Comparison of ENCODE assay signal across 8 mouse cellular contexts in genomic region chr10:126905086-126905485, GRCm38 (mm10). TPM values are rescaled to one million over a fixed set of nuclear protein-coding genes. Genes with fewer than 3 reads are reported as not detected.
DNase-seq lines count a peak whose midpoint lies in the region; ATAC-seq and TF ChIP-seq lines count a peak whose summit lies in the region.

No protein-coding gene starts in this region.

- TF ChIP-seq RAD21 in CH12.LX (IDR thresholded peaks at IDR 0.05; ENCODE audit: low read depth, low read length), result no peak

- TF ChIP-seq CTCF in CH12.LX (conservative IDR thresholded peaks at IDR 0.05 in 1 of 2, IDR thresholded peaks at IDR 0.05 in 1 of 2; ENCODE audit: low read depth in 2 of 2, low read length in 2 of 2), result peak; percentile 48 to 63

- no peak for DNase-seq in heart, embryonic 10.5 days (ENCODE audit: low spot score)
- DNase-seq in heart, postnatal 14 days, result no peak
- DNase-seq in CH12.LX (ENCODE audit: extremely low read depth), result no peak
- no peak for DNase-seq in liver, embryonic 11.5 days (ENCODE audit: low spot score)
- no peak for DNase-seq in c-Kit-positive CD71-positive TER-119-positive erythroid progenitor cells, embryonic 14.5 days (ENCODE audit: low spot score)
- no peak for DNase-seq in MN1 (ENCODE audit: low spot score)

- peak overlapping the region; percentile 91 for H3K27ac ChIP-seq in heart, embryonic 10.5 days
- no peak overlapping the region for H3K27ac ChIP-seq in CH12.LX (ENCODE audit: insufficient read depth, low read depth)
- H3K27ac ChIP-seq in forebrain, embryonic 13.5 days, result peak overlapping the region; percentile 58; the same call in 1 of the 2 replicates
- H3K27ac ChIP-seq in liver, embryonic 11.5 days (ENCODE audit: low read depth, low read length), result peak overlapping the region; percentile 60; the same call in 1 of the 2 replicates

- TF ChIP-seq EP300 in CH12.LX (IDR thresholded peaks at IDR 0.05; ENCODE audit: low read length), result no peak

- no peaks in the 10 kb centered on the region for H3K79me2 ChIP-seq in CH12.LX (replicated peaks; ENCODE audit: control insufficient read depth, extremely low read depth, insufficient read depth, poor library complexity, severe bottlenecking)

- peak overlapping the region; percentile 63 for H3K4me3 ChIP-seq in heart, embryonic 10.5 days
- peak overlapping the region; percentile 67 to 82 (median 70) for H3K4me3 ChIP-seq in CH12.LX (replicated peaks in 1 of 3; ENCODE audit: low read depth in 2 of 3, low read length in 2 of 3, poor library complexity in 1 of 3)
- peak overlapping the region; percentile 40 for H3K4me3 ChIP-seq in forebrain, embryonic 13.5 days
- peak overlapping the region; percentile 58 for H3K4me3 ChIP-seq in liver, embryonic 11.5 days (ENCODE audit: low read depth, low read length)

- peak overlapping the region; percentile 8 for H3K4me2 ChIP-seq in CH12.LX (ENCODE audit: insufficient read depth, low read depth, poor library complexity, severe bottlenecking)
- H3K4me2 ChIP-seq in forebrain, embryonic 13.5 days, result peak overlapping the region; percentile 70
- peak overlapping the region; percentile 72 for H3K4me2 ChIP-seq in liver, embryonic 11.5 days

- TF ChIP-seq POLR2A in CH12.LX (IDR thresholded peaks at IDR 0.05; ENCODE audit: low read depth, low read length), result no peak

- 59% methylated on average over 8 of the region's 8 CpGs for WGBS in heart, embryonic 10.5 days
- WGBS in forebrain, embryonic 13.5 days, result 75% methylated on average over 8 of the region's 8 CpGs
- WGBS in liver, embryonic 11.5 days, result 64% methylated on average over 8 of the region's 8 CpGs

- no peaks in the 10 kb centered on the region for H3K36me3 ChIP-seq in heart, embryonic 10.5 days
- no peaks in the 10 kb centered on the region for H3K36me3 ChIP-seq in CH12.LX (replicated peaks in 1 of 2; ENCODE audit: control insufficient read depth in 1 of 2, insufficient read depth in 1 of 2, low read length in 1 of 2)
- H3K36me3 ChIP-seq in forebrain, embryonic 13.5 days (ENCODE audit: poor library complexity, severe bottlenecking), result no peaks in the 10 kb centered on the region
- H3K36me3 ChIP-seq in liver, embryonic 11.5 days (ENCODE audit: control insufficient read depth, insufficient read depth, low read length), result no peaks in the 10 kb centered on the region

- dilution Hi-C loops in CH12.LX (cut with MboI; ENCODE audit: extremely low pct_ligation_motif_present, extremely low pct_unique_long_range_greater_than_20kb, low sequenced_read_pairs), result no loop called here

- in situ Hi-C loops in CH12.LX (cut with MboI; ENCODE audit: low pct_ligation_motif_present, low pct_unique_long_range_greater_than_20kb, low sequenced_read_pairs), result no loop called here

- ATAC-seq in forebrain, embryonic 13.5 days, result no peak
- no peak for ATAC-seq in liver, embryonic 11.5 days (replicated peaks; ENCODE audit: low FRiP score)
- no peak for ATAC-seq in erythroid progenitor cell, adult 5-6 weeks (replicated peaks; ENCODE audit: low FRiP score, poor library complexity, severe bottlenecking)

- 0 out of 2 replicates have a peak, but pooled peaks cover 4% of the 10 kb centered on the region for H3K4me1 ChIP-seq in heart, embryonic 10.5 days
- H3K4me1 ChIP-seq in CH12.LX (ENCODE audit: control insufficient read depth in 1 of 2, insufficient read depth in 2 of 2), result peaks cover 3 to 19% of the 10 kb centered on the region in 2 experiments
- peaks cover 15% of the 10 kb centered on the region for H3K4me1 ChIP-seq in forebrain, embryonic 13.5 days
- H3K4me1 ChIP-seq in liver, embryonic 11.5 days (replicated peaks; ENCODE audit: control insufficient read depth, insufficient read depth, low read length), result 0 out of 2 replicates have a peak, but pooled peaks cover 3% of the 10 kb centered on the region

- no peaks in the 10 kb centered on the region for H3K9me3 ChIP-seq in heart, embryonic 10.5 days
- H3K9me3 ChIP-seq in CH12.LX (replicated peaks; ENCODE audit: low read length), result no peaks in the 10 kb centered on the region
- no peaks in the 10 kb centered on the region for H3K9me3 ChIP-seq in forebrain, embryonic 13.5 days (replicated peaks)
- no peaks in the 10 kb centered on the region for H3K9me3 ChIP-seq in liver, embryonic 11.5 days (ENCODE audit: control insufficient read depth, low read length)

- H3K27me3 ChIP-seq in heart, embryonic 10.5 days (ENCODE audit: insufficient read depth, poor library complexity, severe bottlenecking), result no peaks in the 10 kb centered on the region
- peaks cover 3% of the 10 kb centered on the region for H3K27me3 ChIP-seq in CH12.LX (replicated peaks)
- H3K27me3 ChIP-seq in forebrain, embryonic 13.5 days, result no peaks in the 10 kb centered on the region
- no peaks in the 10 kb centered on the region for H3K27me3 ChIP-seq in liver, embryonic 11.5 days (replicated peaks; ENCODE audit: control insufficient read depth, insufficient read depth, low read length)

- peak overlapping the region; percentile 57 for H3K9ac ChIP-seq in CH12.LX (ENCODE audit: insufficient read depth, low read depth)
- H3K9ac ChIP-seq in forebrain, embryonic 13.5 days, result no peak overlapping the region; the same call in 1 of the 2 replicates
- H3K9ac ChIP-seq in liver, embryonic 11.5 days (ENCODE audit: low read depth, low read length), result peak overlapping the region; percentile 82

- intact Hi-C loops in heart, postnatal 14 days (cut with DNase I), result no loop called here

TF ChIP-seq in CH12.LX, 34 proteins besides CTCF, POLR2A, EP300 and RAD21:
- no peak for TF ChIP-seq RCOR1 (conservative IDR thresholded peaks at IDR 0.05; ENCODE audit: low read depth, low read length)
- no peak for TF ChIP-seq USF2 (conservative IDR thresholded peaks at IDR 0.05; ENCODE audit: low read depth, low read length)
- TF ChIP-seq MEF2A (IDR thresholded peaks at IDR 0.05; ENCODE audit: borderline replicate concordance, low read depth, low read length), result no peak
- TF ChIP-seq ETS1 (conservative IDR thresholded peaks at IDR 0.05; ENCODE audit: low read depth, low read length), result no peak
- no peak for TF ChIP-seq NELFE (IDR thresholded peaks at IDR 0.05; ENCODE audit: low read depth, low read length)
- TF ChIP-seq ZNF384 (IDR thresholded peaks at IDR 0.05; ENCODE audit: low read depth, low read length), result no peak
- TF ChIP-seq E2F4 (IDR thresholded peaks at IDR 0.05; ENCODE audit: insufficient replicate concordance, low read depth, low read length), result no peak
- no peak for TF ChIP-seq TCF12 (IDR thresholded peaks at IDR 0.05; ENCODE audit: low read depth, low read length)
- TF ChIP-seq MAX (IDR thresholded peaks at IDR 0.05; ENCODE audit: low read length), result no peak
- TF ChIP-seq USF1 (IDR thresholded peaks at IDR 0.05; ENCODE audit: low read depth, low read length), result no peak
- TF ChIP-seq KAT2A (IDR thresholded peaks at IDR 0.05; ENCODE audit: insufficient replicate concordance, low read length), result no peak
- TF ChIP-seq ZMIZ1 (IDR thresholded peaks at IDR 0.05; ENCODE audit: low read depth, low read length), result no peak
- no peak for TF ChIP-seq SMC3 (IDR thresholded peaks at IDR 0.05; ENCODE audit: low read depth, low read length)
- no peak for TF ChIP-seq JUN (IDR thresholded peaks at IDR 0.05; ENCODE audit: insufficient read depth, low read depth, low read length)
- TF ChIP-seq MYC (IDR thresholded peaks at IDR 0.05; ENCODE audit: low read depth, low read length), result no peak
- no peak for TF ChIP-seq SIN3A (IDR thresholded peaks at IDR 0.05; ENCODE audit: low read length)
- no peak for TF ChIP-seq CHD2 (IDR thresholded peaks at IDR 0.05; ENCODE audit: low read length)
- no peak for TF ChIP-seq MAFK (IDR thresholded peaks at IDR 0.05; ENCODE audit: insufficient replicate concordance, low read length)

RNA-seq across cellular contexts. Expression of gene Atp23, which starts 3.9 kb away (rescaled TPM):
- polyA plus RNA-seq in heart, embryonic 10.5 days (2016; fragmentation: Nextera tagmentation; extraction: Ambion mirVana), result 10.8 and 15.4 TPM in 2 replicates
- 1 to 10 TPM; 3.8 to 3.9 TPM for total RNA-seq in heart, postnatal 14 days (2021)
- 16.7 and 19.8 TPM in 2 replicates for total RNA-seq in CH12.LX (2012; rRNA removed)
- 15.4 and 17.2 TPM in 2 replicates for total RNA-seq in CH12.LX (2014; rRNA removed)
- 16.9 and 18.9 TPM in 2 replicates for polyA plus RNA-seq in CH12.LX (2012; ENCODE audit: insufficient read length, low read depth)
- 9.0 and 9.9 TPM in 2 replicates for polyA plus RNA-seq in forebrain, embryonic 13.5 days (2015; fragmentation: Nextera tagmentation; extraction: Ambion mirVana)
- polyA plus RNA-seq in liver, embryonic 11.5 days (2014; fragmentation: Nextera tagmentation; extraction: Ambion mirVana), result 21.4 and 21.8 TPM in 2 replicates
- total RNA-seq in erythroid progenitor cell, adult 5-6 weeks (2015; ENCODE audit: low replicate concordance), result 3.6 TPM in 1 of 2 replicates, not detected in the other
- total RNA-seq in erythroid progenitor cell, adult 5-6 weeks (2017; ENCODE audit: low replicate concordance), result 0.51 and 1.7 TPM in 2 replicates

Comparison
In these comparisons a context has a peak if more than half of its experiments do, and no peak if none do; other contexts are left out.
1. H3K4me2 ChIP-seq: peak in every context shown above with its lines; median percentile 72 in liver, embryonic 11.5 days; 70 in forebrain, embryonic 13.5 days; 8 in CH12.LX.